Mouse (Mus musculus): ENCODE results near the gene Otud3.

- TF ChIP-seq CTCF (IDR thresholded peaks at IDR 0.05; ENCODE audit: borderline replicate concordance, insufficient read depth, low read depth, low read length) (no peak), POLR2A (IDR thresholded peaks at IDR 0.05; ENCODE audit: borderline replicate concordance, insufficient read depth, low read length) (no peak)
Measured at GRCm38 (mm10) chr4:138913141-138913787, 481 bp downstream of the Otud3 start.

All from cerebellum, adult 2 months (tissue).